Mouse (Mus musculus) midbrain, embryonic 15.5 days (tissue): ENCODE results near the gene Tbca. TPM values are rescaled to one million over a fixed set of nuclear protein-coding genes. Genes with fewer than 3 reads are reported as not detected.
A peak's percentile ranks its signal among the peaks of the same experiment; 100 is the strongest.

Experiments used
- ATAC-seq: fragments of 200-750 bp; cut with Nextera tagmentation; replicated peaks from 2 replicates; pipeline ENCODE4 v1.8.0; 2017; ENCODE audit warnings: moderate TSS enrichment
- H3K27ac ChIP-seq: fragments of 300-500 bp; sonication (generic); 2 replicates; pipeline ENCODE4 v1.5.1; 2015; ENCODE audit warnings: mild to moderate bottlenecking, inconsistent platforms
- H3K27me3 ChIP-seq: fragments of 300-500 bp; sonication (generic); replicated peaks from 2 replicates; pipeline ENCODE4 v1.6.1; 2015; ENCODE audit warnings: inconsistent platforms
- H3K36me3 ChIP-seq: fragments of 300-500 bp; sonication (generic); replicated peaks from 2 replicates; pipeline ENCODE4 v1.6.1; 2015; ENCODE audit warnings: inconsistent platforms
- H3K4me1 ChIP-seq: fragments of 300-500 bp; sonication (generic); 2 replicates; pipeline ENCODE4 v1.6.1; 2015; ENCODE audit warnings: inconsistent platforms
- H3K4me2 ChIP-seq: fragments of 300-500 bp; sonication (generic); 2 replicates; pipeline ENCODE4 v1.6.1; 2015; ENCODE audit warnings: inconsistent platforms, mild to moderate bottlenecking, moderate library complexity
- H3K4me3 ChIP-seq: fragments of 300-500 bp; sonication (generic); 2 replicates; pipeline ENCODE4 v1.5.1; 2015; ENCODE audit warnings: mild to moderate bottlenecking, inconsistent platforms
- H3K9ac ChIP-seq: fragments of 300-500 bp; sonication (generic); 2 replicates; pipeline ENCODE4 v1.6.1; 2015; ENCODE audit warnings: mild to moderate bottlenecking, inconsistent platforms
- H3K9me3 ChIP-seq: fragments of 300-500 bp; sonication (generic); 2 replicates; pipeline ENCODE4 v1.6.1; 2016; ENCODE audit warnings: inconsistent platforms
- WGBS: fragments of 180-500 bp; shearing (Covaris S2); methylation state at CpG from one replicate; pipeline ENCODE4 v1.1.7; 2015; ENCODE audit warnings: mixed read lengths; 5-methylcytosine and 5-hydroxymethylcytosine counted together
- polyA plus RNA-seq: library from polyadenylated mRNA; unstranded; fragments of >200 nt; fragmentation: Nextera tagmentation; extraction: Ambion mirVana; gene quantifications from 2 replicates; pipeline ENCODE4 v1.2.1, GENCODE M21; 2015

Gene Tbca
- polyA plus RNA-seq, 1 experiment from 2014 or later, result 260 TPM

DNA sequence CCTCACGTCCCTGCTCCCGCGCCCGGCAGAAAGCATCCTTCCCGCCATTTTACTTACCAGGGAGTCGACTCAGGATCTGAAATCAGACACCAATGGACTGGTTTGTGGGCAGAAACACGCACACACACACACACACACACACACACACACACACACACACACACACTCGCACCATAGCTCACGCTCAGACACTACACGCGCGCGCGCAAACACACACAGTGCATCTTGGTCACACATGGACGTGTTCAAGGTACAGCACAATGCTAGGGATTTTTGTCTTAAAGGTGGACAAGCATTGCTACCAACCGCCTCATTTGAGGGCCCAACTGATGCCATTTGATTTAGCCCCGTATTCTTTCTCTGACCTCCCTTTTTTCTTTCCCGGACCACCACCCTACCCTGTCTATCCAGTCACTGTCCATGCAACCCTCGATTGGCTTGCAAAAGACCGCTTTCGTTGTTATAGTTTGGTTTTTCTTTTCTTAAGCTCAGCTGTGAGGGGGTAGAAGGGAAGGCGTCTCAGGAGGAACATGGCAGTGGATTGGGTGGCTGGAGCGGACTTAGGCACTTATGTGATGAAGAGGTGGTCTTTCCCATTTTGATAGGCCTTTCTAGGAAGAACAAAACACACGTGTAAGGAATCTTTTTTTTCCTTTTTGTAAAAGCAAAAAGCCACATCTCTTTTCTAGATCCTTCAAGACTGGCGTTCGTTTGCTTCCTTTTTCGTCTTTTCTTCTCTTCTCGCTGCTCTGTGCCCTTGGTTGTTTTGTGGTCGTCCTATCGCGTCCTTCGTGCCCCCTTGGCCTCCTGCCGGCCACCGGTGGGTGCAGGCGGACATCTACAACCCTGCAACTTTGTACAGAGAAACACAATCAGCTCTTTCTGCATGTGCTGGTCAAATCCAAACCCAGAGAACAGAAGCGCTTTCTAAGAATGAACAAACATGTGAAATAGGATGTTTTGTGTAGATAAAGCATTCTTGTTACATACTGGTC, 95.6 kb downstream of the Tbca start:
- H3K27ac ChIP-seq, result no peak overlapping the region
- peaks cover 74% of the 10 kb centered on the region for H3K27me3 ChIP-seq
- H3K4me2 ChIP-seq, result peak overlapping the region; percentile 53; the same call in 1 of the 2 replicates
- 1% methylated on average over 36 of the region's 36 CpGs for WGBS
- H3K4me3 ChIP-seq, result peak overlapping the region; percentile 30; the same call in 1 of the 2 replicates
- H3K9ac ChIP-seq, result no peak overlapping the region
- no peaks in the 10 kb centered on the region for H3K9me3 ChIP-seq
- no peaks in the 10 kb centered on the region for H3K36me3 ChIP-seq
- peaks cover 23% of the 10 kb centered on the region for H3K4me1 ChIP-seq
- 0 out of 2 replicates have a peak, but pooled peaks have one; percentile 25 for ATAC-seq

DNA sequence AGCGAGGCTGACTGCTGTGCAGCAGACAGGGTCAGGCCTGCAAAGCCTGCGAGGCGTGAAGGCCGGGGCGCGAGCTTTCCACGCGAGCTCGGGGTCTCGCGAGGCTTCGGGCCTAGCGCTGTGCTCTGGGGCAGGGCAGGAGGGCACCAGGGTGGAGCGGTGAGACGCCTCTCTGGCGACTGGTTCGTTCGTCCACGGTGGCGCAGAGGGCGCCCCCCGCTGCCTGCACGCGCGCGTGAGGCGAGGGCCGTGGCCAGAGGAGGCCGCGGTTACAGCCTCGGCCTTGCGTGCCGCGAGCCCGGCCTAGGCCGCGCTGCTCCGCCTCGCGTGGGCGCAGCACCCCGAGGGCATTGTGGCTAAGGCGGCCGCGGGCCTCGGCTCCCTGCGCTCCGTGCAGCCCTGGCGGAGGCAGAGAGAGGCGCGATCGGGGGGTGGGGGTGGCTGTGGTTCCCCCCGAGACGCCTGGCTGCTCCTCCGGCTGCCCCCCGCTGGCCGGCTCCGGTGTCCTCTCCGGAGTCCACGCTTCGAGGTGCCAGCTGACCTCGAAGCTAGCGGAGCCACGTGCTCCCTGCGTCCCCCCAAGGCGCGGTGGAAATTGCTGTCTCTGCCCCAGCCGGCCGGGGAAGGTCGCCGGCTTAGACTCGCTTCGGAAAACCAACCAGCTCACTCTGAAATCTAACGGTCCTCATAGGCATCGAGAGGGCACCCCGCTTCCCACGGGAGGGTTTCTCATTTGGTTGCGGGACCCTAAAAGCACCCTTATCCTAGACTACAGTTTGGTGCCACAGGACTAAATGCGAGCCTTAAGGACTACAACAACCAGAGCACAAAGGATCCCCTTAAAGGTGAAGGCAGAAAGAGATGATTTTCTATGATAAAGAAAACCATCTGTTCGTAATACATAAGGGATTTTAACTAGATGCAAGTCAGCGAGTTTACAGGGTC, 96.9 kb downstream of the Tbca start:
- 2% methylated on average over 80 of the region's 81 CpGs for WGBS
- H3K27ac ChIP-seq, result no peak overlapping the region

More for the DNA sequence above, 96.9 kb downstream of the Tbca start:
- Histone ChIP-seq H3K4me3 (peak overlapping the region; percentile 14), H3K9ac (no peak overlapping the region), H3K4me2 (peak overlapping the region; percentile 36), H3K4me1 (peaks cover 23% of the 10 kb centered on the region), H3K36me3 (no peaks in the 10 kb centered on the region), H3K27me3 (peaks cover 77% of the 10 kb centered on the region), H3K9me3 (no peaks in the 10 kb centered on the region)
- ATAC-seq, result peak; percentile 31; the same call in 1 of the 2 replicates

Other genes starting within 250 kb of the Tbca start
- 2.3 and 4.7 TPM in 2 replicates for gene Otp, start 86.7 kb downstream of the Tbca start, polyA plus RNA-seq
- gene Wdr41, start 187.4 kb downstream of the Tbca start, polyA plus RNA-seq, result 24.9 and 26.2 TPM in 2 replicates